Mouse (Mus musculus): ENCODE measurements at regions not wholly inside any gene's neighbourhood (a gene's known extent, or its start where the extent isn't known, plus 50 kb on each side); places are given as distances from the start of the nearest gene placed in this dataset.

DNA sequence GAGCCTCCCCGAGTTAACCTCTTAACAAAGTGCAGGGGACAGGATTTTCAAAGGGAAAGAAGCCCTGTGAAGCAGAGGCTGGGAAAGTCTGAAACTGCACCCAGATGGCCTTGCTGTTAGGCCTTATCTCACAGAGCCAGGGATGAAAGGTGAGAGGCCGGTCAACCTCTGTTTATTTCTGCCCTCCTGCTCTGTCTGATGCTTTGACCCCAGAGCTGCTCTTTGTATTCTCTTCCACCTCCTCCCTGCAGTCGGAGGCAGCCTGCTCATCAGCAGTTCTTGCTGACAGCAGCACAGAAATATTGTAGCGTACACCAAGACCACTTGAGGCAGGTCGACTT, 212.2 kb downstream of the Enc1 start:
- DNase-seq (ENCODE audit: low read depth, low spot score), result no peak

DNA sequence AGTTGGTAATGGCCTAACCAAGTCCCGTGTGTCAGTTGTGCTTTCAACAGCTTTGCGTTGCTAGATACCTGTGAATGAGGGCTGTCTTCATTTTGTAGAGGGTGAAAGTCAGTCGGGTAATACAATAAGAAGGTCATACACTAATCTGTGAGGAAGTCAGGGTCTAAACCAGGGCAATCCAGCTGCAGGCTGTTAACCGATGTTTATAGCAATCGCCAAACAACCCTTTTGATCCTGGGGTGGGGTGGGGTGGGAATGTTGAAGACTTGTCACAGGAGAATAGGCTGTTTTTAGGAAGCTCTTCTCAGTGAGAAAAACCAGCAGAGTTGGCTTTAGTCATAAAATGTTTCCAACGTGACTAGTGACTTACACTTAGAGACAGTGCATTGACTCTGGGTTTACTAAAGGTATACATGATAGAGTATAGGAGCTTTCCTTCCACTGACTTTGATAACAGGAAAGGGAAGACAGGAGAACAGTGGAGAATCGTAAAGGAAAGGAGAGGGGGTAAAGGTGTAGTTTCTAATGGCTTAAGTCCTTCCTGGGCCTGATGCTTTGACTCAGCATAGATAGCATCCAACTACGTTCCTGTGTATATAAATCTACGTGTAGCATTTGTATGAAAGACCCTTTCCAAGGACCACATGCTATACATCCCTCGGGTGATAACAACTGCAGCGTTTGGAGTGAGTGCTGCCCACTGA, 211.6 kb downstream of the Enc1 start:
- DNase-seq (ENCODE audit: low read depth, low spot score), result no peak

DNA sequence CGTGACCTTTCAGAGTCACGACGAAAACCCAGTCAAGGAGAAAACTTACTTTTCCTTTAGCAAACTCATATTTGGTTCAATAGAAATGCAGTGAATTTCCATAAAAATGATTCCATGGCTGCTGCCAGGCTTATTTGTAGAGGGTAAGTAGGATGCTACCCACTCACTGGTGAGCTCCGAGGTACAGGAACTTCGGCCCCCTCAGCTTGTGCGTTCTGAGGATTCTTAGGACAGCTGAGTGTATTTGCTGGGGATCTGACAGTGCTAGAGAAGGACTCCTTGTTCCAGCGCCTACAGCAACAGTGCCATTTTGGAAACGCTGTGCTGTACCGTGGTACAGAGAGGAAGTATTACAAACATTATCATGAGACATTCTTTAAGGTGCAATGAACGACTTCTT, 210.4 kb downstream of the Enc1 start:
- DNase-seq (ENCODE audit: low read depth, low spot score), result peak; percentile 79

DNA sequence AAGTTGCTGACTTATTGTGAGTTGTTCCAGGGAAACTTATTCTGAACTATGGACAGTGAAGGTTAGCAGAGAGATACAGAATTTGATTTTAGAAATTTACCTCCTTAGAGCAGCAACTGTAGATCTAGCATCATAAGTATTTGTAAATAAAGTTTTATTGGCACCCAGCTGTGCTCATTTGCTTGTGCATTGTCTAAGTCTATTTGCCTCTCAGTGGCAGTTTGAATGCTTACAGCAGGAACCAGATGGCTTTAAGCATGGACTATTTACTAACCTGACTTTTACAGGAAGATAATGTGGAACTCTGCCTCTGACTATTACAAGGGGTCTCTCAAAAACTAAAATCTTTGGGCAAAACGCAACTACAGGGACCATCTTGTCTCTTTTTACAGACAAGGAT, 207.2 kb downstream of the Enc1 start:
- no peak for DNase-seq (ENCODE audit: low read depth, low spot score)

DNA sequence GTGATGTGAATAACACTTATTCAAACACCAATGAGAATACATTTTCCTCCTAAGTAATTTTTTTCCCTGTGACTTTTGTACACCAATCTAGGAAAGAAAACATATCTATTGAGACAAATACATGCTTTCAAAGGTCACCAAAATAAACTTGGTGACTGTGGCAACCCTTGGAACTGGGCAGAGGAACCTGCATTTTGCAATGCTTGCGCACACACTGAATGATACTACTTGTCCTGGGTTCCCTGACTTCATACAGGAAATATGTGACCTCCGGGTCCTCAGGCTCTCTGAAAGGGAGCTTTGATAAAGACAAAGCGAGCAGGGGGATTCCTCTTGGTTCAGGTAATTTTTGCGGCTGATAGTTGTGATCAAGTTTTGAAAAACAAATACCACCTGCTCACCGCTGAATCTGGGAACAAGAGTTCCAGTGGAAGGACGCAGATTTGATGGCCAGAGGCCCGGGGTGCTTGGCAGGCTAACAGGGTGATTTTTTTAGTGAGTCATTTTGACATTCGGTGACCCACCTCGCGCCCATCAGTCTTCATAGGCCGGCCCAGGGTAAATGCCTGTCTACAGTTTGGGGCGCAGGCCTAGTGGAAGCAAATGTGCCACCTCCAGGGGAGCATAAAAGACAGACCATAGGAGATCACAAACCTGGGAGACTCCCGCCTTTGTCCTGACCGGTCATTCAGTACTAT, 203.0 kb downstream of the Enc1 start:
- no peak for DNase-seq (ENCODE audit: low read depth, low spot score)

DNA sequence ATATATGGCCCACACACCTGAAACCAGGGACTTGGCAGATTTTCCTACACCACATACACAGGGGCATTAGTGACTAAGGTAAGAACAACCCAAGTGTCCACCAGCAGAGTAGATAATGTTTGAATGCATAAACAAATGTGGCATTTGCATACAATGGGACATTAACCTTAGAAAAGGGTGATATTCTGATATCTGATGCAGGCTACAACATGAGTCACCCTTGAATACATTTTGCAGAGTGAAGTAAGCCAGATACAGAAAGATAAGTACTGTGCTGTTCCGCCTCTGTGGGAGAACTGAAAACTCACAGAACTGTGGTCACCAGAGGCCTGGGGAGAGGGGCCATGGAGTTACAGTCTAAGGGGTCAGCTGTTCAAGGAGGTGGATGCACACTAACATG, 201.9 kb downstream of the Enc1 start:
- no peak for DNase-seq (ENCODE audit: low read depth, low spot score)

DNA sequence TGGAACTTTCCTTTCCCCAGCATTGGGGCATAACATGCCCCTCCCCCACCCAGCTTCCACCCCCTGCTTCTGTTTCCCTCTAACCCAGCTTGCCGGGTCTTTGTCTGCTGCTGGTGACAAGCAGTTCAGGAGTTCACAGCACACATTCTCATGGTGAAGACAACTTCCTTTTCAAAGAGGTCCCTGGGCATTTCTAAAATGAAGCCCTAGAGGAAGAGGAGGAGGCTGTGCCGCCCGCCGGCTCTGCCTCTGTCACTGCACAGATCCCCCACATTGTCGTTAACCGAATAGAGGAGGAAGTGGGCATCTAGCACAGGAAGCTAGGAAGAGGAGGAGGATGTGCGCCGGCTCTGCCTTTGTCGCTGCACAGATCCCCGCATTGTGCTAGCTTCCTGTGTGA, 201.4 kb downstream of the Enc1 start:
- peak; percentile 50 for DNase-seq (ENCODE audit: low read depth, low spot score)

DNA sequence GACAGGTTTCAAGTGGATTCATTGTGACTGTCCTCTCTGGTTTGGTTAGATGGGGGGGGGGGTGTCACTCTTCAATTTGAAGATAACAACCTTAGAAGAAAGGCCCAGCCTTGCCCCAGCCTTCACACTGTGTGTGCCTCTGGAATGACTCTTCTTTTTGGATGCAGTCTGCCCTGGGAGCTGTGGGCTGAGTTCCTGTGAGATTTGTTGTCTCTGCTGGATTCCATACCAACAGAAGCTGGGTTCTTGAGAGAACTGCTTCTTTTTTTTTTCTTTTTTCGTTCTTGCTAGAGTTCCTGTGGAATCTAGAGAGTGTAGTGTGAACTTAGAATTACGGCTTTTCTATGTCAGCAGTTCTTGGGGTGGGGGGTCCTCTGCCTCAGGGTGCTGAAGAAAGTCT, 200.9 kb downstream of the Enc1 start:
- no peak for DNase-seq (ENCODE audit: low read depth, low spot score)

DNA sequence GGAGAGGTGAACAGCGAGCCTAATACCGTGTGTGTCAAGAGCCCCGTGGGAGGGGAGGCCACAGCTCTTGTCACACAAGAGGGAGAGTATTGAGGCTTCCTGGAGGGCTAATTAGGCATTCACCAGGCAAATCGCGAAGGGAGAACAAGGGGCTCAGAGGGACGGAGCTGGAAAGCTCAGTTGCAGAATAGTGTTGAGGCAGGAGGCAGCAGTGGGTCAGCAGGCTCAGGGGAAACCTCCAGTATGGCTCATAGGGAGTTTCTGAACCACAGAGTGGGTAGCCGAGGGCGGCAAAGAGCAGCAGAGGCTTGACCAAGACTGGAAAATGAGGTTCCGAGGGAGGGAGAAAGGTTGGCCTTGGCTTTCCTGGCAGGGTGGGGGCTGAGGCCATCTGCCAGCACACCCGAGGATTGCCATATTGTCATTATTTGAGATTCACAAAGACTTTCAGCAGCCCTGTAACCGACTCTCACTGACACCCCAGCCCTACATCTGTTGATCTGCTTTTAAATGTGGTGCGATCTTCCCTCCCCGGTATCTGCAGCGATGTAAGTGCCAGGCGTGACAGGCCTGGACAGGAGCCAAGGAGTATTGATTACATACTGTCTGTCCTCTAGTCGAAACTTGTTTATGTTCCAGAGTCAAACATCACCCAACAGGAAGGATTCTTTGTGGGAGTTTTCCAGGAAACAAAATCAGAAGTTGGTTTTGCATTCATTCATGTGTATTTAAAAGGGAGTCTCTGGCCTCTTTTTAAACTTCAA, 198.5 kb downstream of the Enc1 start:
- DNase-seq (ENCODE audit: low read depth, low spot score), result no peak

DNA sequence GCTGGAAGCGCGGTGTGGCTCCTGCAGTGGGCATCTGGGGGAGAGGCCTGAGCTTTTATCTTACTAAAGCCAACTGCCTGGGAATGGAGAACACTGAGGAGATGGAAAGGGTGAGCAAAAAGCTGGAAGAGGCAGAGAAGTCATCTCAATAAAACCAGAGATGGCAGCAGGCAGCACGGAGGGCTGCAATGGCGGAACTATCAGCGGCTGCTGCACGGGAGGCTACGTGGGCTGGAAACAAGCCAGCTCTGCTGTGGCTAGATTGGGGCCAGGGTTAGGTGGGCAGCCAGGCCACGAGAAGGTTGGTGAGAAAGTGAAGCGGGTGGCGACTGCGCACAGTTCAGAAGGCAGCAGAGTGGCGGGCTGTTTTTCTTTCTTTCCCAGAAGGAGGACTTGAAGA, 197.8 kb downstream of the Enc1 start:
- no peak for DNase-seq (ENCODE audit: low read depth, low spot score)

DNA sequence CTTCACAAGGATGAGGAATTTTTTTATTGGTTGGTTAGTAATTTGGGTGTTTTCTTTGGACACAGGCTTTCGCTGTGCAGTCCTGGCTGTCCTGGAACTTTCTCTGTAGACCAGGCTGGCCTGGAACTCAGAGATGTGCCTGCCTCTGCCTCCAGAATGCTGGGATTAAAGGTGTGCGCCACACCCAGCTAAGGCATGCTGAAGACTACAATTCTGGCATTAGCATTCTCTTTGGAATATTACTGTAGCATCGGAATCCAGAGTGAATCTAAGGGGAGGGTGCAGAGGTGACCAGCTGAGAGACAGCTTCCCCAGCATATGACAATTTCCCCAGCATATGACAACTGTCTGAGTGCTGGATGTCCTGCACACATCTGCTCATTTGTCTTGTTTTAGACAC, 197.4 kb downstream of the Enc1 start:
- no peak for DNase-seq (ENCODE audit: low read depth, low spot score)

DNA sequence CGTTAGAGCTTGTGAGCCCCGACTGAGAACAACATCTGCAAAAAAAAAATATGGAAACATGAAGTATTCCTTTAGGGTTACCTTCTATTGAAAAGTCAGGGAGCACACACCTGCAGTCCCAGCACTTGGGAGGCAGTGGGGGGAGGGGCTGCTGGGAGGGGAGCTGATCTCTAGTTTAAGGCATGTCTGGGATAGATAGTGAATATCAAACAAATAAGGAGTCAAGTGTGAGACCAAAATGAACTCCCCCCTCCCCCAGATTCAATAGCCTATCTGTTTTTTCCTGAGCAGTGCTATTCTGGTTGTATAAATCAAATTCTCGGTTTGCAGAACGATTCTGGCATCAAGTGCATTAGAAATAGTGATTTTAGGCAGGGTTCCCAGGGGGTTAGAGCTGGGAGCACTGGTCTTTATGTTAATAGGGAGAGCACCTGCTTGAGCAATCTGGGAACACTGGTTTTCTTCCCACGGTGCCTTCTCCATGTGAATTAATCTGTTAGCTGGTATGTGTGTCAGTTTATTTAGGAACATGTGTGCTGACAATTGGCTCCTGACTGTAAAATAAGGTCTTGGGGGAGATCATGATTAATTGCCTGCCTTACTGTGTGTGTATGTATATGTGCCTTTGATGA, 195.9 kb downstream of the Enc1 start:
- no peak for DNase-seq (ENCODE audit: low read depth, low spot score)

DNA sequence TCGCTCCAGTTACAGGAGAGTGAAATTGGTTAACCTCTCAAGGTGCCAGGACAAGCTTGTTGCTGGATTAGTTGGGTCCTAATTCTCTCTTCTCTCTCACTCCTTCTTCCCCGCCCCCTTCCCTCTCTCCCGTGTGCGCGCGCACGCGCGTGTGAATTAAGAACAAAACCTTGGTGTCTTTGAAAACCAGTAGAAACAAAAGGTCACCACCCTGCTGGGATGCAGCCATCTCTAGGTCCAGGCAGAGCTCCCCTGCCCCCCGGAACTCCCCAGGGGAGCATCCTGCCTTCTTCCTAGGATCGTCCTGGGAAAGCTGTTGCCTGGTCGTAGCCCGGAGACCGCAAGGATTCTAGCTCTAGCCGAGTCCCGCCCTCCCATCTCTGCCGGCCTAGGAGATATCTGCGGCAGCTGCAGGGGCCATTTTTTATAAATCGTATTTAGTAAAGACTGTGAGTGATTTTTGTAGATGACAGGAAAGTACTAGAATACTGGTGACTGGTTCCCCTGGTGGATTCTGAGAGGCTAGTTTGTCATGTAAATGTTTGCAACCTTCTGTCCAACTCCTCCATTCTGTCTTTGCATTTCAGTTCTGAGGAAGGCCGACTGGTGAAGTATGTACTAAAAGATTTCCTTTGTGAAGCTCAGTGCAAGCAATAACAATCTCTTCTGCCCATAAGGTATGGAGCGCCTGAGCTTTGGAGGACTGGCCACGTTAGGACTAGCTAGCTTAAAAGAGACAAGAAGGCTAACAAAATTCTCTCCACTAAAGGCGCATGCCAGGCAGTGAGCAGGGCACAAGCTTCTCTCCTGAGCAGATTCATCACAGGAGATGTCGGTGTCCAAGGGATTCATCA, 195.2 kb downstream of the Enc1 start:
- DNase-seq (ENCODE audit: low read depth, low spot score), result no peak

DNA sequence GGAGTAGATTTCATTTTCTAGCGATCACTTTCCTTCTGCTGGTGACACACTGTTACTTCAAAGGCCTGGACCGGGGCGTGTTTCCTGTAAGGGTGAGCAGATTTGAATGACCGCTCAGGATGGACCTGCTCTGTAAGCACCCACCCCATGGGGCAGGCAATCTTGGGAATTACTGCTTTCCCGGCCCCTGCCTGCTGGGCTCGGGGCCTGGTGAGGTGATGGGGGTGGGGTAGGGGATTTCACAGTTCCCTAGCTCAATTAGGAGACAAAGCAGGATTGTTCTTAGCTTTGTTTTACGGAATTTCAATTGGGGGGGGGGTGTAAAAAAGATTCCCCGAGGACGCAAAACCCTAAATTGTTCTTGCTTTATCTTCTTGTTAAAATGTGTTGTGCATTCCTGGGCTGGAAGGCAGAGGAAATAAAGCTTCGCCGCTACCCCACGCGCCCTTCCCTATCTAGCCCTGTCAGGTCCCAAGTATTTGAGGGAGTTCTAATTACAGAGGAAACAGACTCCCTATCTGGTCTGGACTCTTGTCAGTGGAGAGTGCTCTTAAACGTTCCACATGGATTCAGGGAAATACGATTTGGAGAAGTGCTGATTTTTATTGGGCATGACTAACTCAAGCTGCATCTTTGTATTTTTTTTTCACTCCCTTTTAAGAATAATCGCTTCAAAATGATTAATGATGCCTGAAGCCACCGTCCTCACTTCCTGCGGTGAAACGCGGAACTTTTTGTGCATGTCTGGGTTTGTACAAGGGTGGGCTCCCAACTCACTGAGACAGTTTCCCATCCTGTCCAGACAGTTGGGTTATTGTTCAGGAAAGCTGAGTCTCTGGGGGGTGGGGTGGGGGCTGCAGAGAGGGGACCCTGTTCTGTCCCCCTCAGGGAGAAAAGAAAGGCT, 194.3 kb downstream of the Enc1 start:
- no peak for DNase-seq (ENCODE audit: low read depth, low spot score)

DNA sequence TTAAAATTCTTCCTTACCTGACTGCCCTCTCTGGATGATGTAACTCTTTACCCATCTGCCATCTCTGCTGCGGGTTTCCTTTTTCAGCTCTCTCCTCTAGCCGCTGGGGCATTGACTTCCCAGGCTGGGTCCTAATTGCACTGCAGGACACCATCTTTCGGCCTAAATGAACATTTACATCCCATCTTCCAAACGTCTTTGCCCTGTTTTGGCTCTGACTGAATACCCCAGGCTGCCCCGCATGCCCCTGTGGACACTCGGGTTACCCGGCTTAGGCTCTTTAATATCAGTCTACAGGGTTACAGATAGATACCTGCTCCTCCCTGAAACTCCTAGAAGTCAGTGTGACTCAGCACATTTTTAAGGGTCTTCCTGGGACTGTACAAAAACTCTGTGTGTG, 193.3 kb downstream of the Enc1 start:
- DNase-seq (ENCODE audit: low read depth, low spot score), result no peak

DNA sequence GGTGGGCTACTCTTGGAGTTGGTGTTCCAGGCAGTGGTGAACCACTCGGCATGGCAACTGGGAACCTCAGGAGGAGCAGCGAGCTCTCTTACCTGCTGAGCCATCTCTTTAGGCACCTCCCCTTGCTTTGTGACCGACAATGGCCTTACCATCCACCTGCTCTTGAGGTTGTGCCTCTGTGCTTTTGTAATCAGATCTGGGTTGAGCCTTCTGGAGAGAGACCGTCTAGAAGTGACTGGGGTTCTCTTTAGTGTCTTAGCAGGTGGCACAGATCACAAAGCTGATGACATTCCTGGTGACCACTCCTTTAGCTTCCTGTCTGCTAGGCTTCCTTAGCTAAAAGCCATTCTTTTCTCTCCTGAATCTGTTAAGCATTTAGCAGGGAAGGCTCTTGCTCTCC, 191.7 kb downstream of the Enc1 start:
- DNase-seq (ENCODE audit: low read depth, low spot score), result no peak

DNA sequence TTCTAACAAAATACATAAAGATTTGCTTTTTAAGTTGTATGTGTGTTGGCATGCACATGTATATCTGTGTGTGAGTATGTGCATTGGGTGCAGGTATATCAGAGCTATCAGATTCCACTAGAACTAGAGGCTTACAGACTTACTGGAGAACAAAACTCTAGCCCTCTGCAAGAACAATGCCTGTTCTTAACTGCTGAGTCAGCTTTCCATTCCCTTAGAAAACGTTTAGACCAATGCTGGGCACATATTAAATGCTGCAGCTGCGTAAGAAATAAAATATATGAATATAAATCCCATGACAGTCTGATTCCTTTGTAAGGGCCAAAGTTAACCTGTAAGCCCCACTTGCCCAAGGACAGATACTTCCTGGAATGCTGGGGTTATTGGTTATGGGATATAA, 190.0 kb downstream of the Enc1 start:
- no peak for DNase-seq (ENCODE audit: low read depth, low spot score)

DNA sequence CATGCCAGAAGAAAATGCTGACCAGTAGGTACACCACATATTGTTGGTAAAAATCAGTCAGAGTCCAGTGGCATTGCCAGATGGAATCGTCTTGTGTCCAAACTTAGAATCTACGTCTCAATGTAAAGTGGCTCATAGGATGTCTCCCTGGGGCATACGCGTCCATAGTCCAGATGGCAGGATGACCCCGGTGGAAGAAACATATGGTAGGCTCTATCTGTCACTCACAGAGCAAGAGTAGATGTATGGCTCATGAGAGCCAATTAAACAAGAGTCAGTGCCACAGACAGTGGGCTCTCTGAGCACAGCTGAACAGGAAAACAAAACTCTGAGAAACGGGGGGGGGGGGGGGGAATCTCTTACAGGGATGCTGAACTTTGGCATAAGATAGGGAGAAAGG, 187.3 kb downstream of the Enc1 start:
- no peak for DNase-seq (ENCODE audit: low read depth, low spot score)

DNA sequence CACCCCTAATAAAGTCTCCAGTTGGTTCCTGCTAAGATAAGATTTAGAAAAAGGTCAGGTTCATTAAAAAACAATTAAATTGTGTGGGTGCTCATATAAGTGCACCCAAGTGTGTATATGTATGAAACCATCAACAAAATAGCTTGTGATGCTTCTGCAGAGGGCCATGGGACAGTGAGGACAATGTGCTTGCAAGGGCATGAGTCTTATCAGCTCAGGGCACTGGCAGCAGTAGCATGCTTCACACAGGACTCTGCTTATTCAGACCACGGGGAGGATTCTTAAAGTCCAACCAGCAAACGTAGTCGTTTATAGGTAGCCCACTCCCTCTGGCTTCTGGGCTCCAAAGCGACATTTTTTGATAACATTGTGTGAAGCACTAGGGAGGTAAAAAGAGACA, 186.6 kb downstream of the Enc1 start:
- no peak for DNase-seq (ENCODE audit: low read depth, low spot score)

DNA sequence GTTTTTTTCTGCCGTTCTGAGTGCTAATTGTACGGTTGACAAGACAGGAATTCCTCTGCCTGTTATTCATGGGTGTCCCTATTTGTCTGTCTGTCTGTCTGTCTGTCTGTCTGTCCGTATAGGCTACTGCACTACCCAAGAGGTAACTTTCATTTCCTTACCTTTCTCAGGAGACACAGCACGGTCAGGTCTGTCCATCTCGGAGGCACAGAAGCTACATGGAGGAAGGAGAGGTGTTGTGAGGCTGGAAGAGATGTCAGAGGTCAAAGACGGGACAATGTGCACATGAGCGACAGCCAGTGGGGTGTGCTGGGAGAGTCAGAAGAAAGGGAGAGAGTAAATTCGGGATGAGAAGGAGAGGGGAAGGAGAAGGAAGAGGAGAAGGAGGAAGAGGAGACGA, 184.8 kb downstream of the Enc1 start:
- no peak for DNase-seq (ENCODE audit: low read depth, low spot score)

DNA sequence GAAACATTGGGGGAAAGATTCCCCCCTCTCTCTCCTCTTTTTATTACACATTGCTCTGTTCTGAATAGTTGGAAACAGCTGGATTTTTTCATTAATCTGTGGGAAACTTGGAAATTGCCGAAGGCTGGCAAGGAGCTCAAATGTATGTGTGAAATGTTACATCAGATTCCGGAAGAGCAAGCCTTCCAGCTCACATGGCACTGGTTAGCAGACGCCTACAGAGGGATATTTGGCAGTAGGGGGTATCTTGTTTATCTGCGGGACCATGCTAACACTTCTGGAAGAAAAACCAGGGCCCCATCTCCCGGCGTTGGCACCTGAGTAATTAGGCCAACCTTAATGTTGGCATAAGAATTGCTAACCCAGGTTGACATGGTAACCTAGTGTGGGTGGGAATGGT, 183.0 kb downstream of the Enc1 start:
- DNase-seq (ENCODE audit: low read depth, low spot score), result peak; percentile 65

Measured in telencephalon, adult 2 months (tissue).